Mouse (Mus musculus) cerebral cortex, adult 2 months (tissue): ENCODE measurements around the gene Zfp36l1.

Source experiments
- WGBS: fragments of 180-500 bp; shearing (Covaris S2); methylation state at CpG from one replicate; pipeline ENCODE4 v1.1.7; 2018; 5-methylcytosine and 5-hydroxymethylcytosine counted together

Gene Zfp36l1

DNA sequence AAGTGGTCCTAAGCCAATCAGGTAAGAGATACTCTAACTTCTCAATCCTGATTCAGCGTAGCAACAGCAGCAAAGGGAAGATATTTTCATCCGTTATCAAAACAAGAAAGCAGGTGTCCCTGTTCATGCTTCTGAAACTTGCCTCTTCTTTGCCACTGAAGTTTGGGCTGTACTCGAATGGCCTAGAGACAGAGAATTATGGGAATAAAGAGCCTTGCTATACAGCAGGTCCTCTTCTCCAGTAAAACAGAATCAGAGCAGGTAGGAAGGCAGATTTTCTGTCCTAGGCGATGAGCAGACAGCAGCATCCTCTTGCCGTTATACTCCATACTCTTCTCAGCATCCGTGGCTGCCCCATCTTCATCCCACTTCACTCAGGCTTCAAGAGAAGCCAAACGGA lies 44.8 kb downstream of the Zfp36l1 start:
- WGBS = 80% methylated on average over 7 of the region's 7 CpGs

DNA sequence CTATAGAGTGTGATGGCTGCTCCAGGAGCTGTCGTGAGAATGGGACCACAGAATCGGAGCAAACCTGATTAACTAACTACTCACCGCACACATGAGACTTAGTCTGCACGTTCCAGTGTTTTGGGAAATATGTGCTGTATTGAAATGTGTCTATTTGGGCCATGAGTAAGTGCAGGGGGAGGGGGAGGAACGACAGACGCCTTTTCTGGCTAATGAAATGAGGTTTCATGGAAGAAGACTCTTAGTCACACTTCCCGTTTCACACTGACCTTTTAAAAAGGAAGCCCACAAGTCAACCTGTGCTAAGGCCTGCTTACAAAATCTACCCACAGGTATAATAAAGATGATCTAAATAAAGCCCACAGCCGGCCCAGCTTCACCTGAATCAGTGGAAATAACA lies 47.8 kb downstream of the Zfp36l1 start:
- WGBS = 75% methylated on average over 8 of the region's 8 CpGs

DNA sequence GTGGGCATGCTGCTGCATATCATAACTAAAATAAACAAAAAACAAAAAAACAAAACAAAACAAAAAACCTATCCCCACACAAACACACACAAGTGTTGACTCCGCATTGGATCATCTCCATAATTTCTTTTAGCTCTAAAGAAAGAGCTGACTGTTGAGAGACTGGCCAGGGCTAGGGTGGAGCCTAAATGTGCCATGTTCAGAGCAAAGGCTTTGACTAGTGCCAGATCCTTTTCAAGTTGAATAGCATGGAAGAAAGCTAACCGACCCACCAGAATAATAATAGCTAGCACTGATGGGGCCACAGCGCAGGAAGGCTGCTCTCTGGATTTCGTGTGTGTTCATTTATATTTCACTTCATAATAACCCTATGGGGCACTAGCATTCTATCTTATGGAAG lies 48.5 kb downstream of the Zfp36l1 start:
- WGBS = 75% methylated on average over 4 of the region's 4 CpGs

DNA sequence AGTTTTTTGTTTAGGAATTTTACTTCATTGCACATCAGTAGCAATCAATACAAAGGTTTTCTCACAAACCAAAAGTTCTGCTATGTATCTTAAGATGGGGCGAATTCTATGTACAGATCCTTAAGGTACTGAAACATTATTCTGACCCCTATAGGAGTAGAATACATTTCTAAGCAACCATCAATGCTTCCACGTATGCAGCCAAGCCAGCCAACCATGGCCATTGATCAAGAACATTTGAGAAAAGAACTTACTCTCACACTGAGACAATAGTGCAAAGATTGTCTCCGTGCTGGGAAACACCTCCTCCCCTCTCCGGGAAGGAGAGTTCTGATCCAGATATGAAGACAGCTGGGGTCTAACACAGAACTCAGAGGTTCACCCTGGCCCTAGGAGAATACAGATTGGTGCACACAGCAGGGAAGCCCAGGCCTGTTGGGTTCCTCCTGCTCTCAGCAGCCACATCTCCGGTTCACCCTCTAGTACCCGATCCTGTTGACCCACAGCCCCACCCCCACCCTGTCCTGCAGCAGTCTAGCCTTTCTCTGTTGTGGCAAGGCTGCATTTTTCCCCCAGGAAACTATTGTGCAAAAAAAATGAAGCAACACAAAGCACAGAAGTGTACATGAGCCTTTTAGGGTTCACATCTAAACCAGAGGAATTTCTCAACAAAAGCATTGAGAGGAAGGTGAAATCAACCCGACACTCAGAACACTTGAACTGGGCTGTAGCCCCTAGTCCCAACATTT lies 49.2 kb downstream of the Zfp36l1 start:
- 58% methylated on average over 7 of the region's 7 CpGs for WGBS

DNA sequence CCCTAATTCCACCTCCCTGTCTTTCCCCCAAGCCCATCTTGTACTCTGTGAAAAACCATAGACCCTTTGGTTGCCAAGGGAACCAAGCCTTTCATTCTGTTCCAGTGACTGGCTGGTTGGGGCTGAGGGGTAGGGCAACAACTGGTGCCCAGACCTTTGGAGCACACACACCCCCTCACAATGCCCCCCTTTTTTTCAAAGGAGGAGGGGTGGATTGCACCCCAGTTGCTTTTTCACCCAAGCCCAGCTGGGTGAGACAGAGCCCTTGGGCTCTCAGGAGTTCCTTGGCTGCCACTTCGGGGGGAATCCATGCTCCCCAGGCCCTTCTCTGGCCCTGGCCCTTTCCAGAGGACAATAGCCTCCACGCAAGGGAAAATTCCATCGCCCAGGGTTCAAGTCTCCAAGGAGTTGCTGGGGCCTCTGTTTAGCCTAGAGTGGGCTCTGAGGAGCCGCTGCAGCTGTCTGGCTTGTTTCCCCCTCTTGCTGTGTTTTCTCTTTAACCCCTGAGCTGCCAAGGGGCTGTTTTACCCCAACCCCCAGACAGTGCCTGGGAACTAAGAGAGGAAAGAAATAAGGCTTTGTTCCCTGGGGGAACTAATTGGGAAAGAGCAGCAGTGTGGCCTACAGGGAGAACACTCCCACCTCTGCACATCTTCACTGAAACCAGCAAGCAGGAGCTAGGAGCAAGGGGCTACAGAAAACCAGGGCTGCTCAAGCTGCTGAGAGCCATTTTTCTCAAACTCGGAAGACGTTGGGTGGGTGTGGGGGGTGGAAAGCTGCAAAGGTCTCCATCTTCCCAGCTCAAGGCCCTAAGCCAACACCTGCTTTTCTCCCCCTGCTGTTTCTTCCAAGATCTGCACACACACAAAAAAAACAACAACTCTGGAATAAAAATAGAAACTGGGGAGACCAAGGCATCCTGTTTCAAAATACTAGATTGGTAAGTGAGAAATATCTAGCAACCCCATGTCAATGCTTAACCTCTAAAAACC lies 50.1 kb downstream of the Zfp36l1 start:
- 47% methylated on average over 6 of the region's 6 CpGs for WGBS

GRCm38 (mm10) chr12:80061810-80062209 lies 51.0 kb downstream of the Zfp36l1 start:
- WGBS = 65% methylated on average over 5 of the region's 5 CpGs

- WGBS = 68% methylated on average over 1 of the region's 1 CpGs
Observed at GRCm38 (mm10) chr12:80060809-80061208, 52.0 kb downstream of the Zfp36l1 start.

- 64% methylated on average over 9 of the region's 9 CpGs for WGBS
Observed at GRCm38 (mm10) chr12:80060338-80060737, 52.5 kb downstream of the Zfp36l1 start.

DNA sequence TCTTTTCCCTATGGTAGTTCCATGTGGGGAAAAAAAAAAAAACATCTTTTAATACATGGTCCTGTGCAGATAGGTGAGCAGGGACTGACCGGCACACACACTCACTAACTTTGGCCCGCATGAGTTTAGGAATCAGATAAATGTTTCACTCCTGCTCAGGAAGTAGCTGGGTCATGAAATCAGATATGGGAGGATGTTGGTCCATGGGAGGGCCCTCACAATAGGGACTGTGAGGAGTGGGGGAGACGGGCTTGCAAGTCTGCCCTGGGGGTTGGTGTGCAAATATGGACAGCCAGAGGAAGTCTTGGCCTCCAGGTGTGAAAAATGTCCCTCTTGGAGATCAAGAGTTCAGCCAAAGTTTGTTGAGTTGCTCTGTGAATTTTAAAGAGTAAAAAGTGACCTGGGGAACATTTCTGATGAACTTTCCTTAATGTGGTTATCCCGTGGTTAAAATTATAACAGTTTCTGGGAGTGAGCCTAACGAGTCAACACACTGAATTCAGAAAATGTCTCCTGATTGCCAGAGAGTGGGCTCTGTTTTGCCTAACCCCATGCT lies 53.0 kb downstream of the Zfp36l1 start:
- WGBS = 80% methylated on average over 5 of the region's 5 CpGs
